Mouse (Mus musculus) gastrocnemius, postnatal 14 days (tissue): ENCODE results near the gene Bcdin3d. TPM values are rescaled to one million over a fixed set of nuclear protein-coding genes. Genes with fewer than 3 reads are reported as not detected.
"Not testable (repeated sequence)": the region's sequence is repeated elsewhere in the genome, so short reads cannot be mapped to it uniquely, and the experiment has no call there.

Source experiments
- DNase-seq: peaks from one replicate; pipeline ENCODE4 v3.0.0; 2021; ENCODE audit warnings: mixed read lengths
- intact Hi-C: fragments of 180-260 bp; cut with DNase I; formaldehyde crosslinking; loops from one replicate; pipeline ENCODE4 v1.15.1; 2025; ENCODE audit warnings: low total_unique reads
- total RNA-seq, 2 experiments: library from RNA; stranded (reverse); gene quantifications; 2 replicates each; pipeline ENCODE4 v1.2.3; 2021

The Bcdin3d gene
- total RNA-seq, 2 experiments from 2014 or later = 3.9 to 5.0 TPM

- DNase-seq = peak; percentile 71
- intact Hi-C loops = no loop called here
Observed at GRCm38 (mm10) chr15:99449131-99449750, 25.3 kb downstream of the Bcdin3d start.

- intact Hi-C loops = not testable (repeated sequence)
- DNase-seq = peak; percentile 0
Observed at GRCm38 (mm10) chr15:99446136-99446535, 28.4 kb downstream of the Bcdin3d start.

GRCm38 (mm10) chr15:99445567-99445966, 29.0 kb downstream of the Bcdin3d start:
- intact Hi-C loops = no loop called here
- DNase-seq = peak; percentile 0

- intact Hi-C loops = no loop called here
- no peak for DNase-seq
Observed at GRCm38 (mm10) chr15:99442358-99442757, 32.2 kb downstream of the Bcdin3d start.

GRCm38 (mm10) chr15:99440816-99441457, 33.6 kb downstream of the Bcdin3d start:
- DNase-seq = peak; percentile 35

GRCm38 (mm10) chr15:99440112-99440815, 34.3 kb downstream of the Bcdin3d start:
- intact Hi-C loops = no loop called here

More at GRCm38 (mm10) chr15:99440816-99441457, 33.6 kb downstream of the Bcdin3d start:
- intact Hi-C loops = no loop called here

GRCm38 (mm10) chr15:99438966-99439698, 35.4 kb downstream of the Bcdin3d start:
- intact Hi-C loops = no loop called here
- peak; percentile 1 for DNase-seq

More at GRCm38 (mm10) chr15:99440112-99440815, 34.3 kb downstream of the Bcdin3d start:
- DNase-seq = peak; percentile 87

- intact Hi-C loops = no loop called here
- no peak for DNase-seq
Observed at GRCm38 (mm10) chr15:99433913-99434312, 40.6 kb downstream of the Bcdin3d start.

GRCm38 (mm10) chr15:99433081-99433718, 41.3 kb downstream of the Bcdin3d start:
- intact Hi-C loops = no loop called here
- DNase-seq = no peak

GRCm38 (mm10) chr15:99431967-99432366, 42.6 kb downstream of the Bcdin3d start:
- intact Hi-C loops = no loop called here
- DNase-seq = no peak

- no peak for DNase-seq
- intact Hi-C loops = no loop called here
Observed at GRCm38 (mm10) chr15:99431504-99431903, 43.0 kb downstream of the Bcdin3d start.

GRCm38 (mm10) chr15:99431063-99431462, 43.5 kb downstream of the Bcdin3d start:
- intact Hi-C loops = no loop called here
- no peak for DNase-seq

GRCm38 (mm10) chr15:99430394-99430793, 44.1 kb downstream of the Bcdin3d start:
- DNase-seq = no peak
- intact Hi-C loops = no loop called here

- intact Hi-C loops = no loop called here
- no peak for DNase-seq
Observed at GRCm38 (mm10) chr15:99423884-99424283, 50.6 kb downstream of the Bcdin3d start.

- DNase-seq = no peak
- intact Hi-C loops = no loop called here
Observed at GRCm38 (mm10) chr15:99423131-99423530, 51.4 kb downstream of the Bcdin3d start.

- no peak for DNase-seq
- intact Hi-C loops = no loop called here
Observed at GRCm38 (mm10) chr15:99422551-99422950, 52.0 kb downstream of the Bcdin3d start.

- no peak for DNase-seq
- intact Hi-C loops = no loop called here
Observed at GRCm38 (mm10) chr15:99421676-99422075, 52.9 kb downstream of the Bcdin3d start.

GRCm38 (mm10) chr15:99421152-99421551, 53.4 kb downstream of the Bcdin3d start:
- DNase-seq = no peak
- intact Hi-C loops = no loop called here

GRCm38 (mm10) chr15:99420521-99421014, 54.0 kb downstream of the Bcdin3d start:
- peak; percentile 90 for DNase-seq
- intact Hi-C loops = no loop called here
